Mouse (Mus musculus): ENCODE results near the gene Mecr. TPM values are rescaled to one million over a fixed set of nuclear protein-coding genes. Genes with fewer than 3 reads are reported as not detected.

Gene Mecr
- polyA plus RNA-seq, 1 experiment from 2014 or later = 52.5 TPM

GRCm38 (mm10) chr4:131821161-131821731 is 22.0 kb upstream of the Mecr start:
- DNase-seq (ENCODE audit: low spot score) = no peak
- whole genome bisulfite sequencing = 52% methylated on average over 16 of the region's 16 CpGs
- no peaks in the 10 kb centered on the region for H3K9me3 ChIP-seq
- H3K4me1 ChIP-seq = peaks cover 25% of the 10 kb centered on the region
- no peak overlapping the region; the same call in 1 of the 2 replicates for H3K27ac ChIP-seq
- no peak overlapping the region for H3K4me3 ChIP-seq
- peaks cover 51% of the 10 kb centered on the region for H3K27me3 ChIP-seq (ENCODE audit: insufficient read depth, poor library complexity, severe bottlenecking)
- no peaks in the 10 kb centered on the region for H3K36me3 ChIP-seq

GRCm38 (mm10) chr4:131822583-131822982 is 20.7 kb upstream of the Mecr start:
- WGBS = 85% methylated on average over 3 of the region's 3 CpGs
- peaks cover 51% of the 10 kb centered on the region for H3K27me3 ChIP-seq (ENCODE audit: insufficient read depth, poor library complexity, severe bottlenecking)
- H3K36me3 ChIP-seq = no peaks in the 10 kb centered on the region
- peaks cover 39% of the 10 kb centered on the region for H3K4me1 ChIP-seq
- H3K4me3 ChIP-seq = no peak overlapping the region
- no peaks in the 10 kb centered on the region for H3K9me3 ChIP-seq
- H3K27ac ChIP-seq = no peak overlapping the region
- no peak for DNase-seq (ENCODE audit: low spot score)

GRCm38 (mm10) chr4:131824939-131825338 is 18.3 kb upstream of the Mecr start:
- H3K27ac ChIP-seq = 0 out of 2 replicates have a peak overlapping the region, but pooled peaks have one; percentile 19
- no peak for DNase-seq (ENCODE audit: low spot score)
- H3K4me1 ChIP-seq = peaks cover 40% of the 10 kb centered on the region
- WGBS = 67% methylated on average over 3 of the region's 3 CpGs
- no peaks in the 10 kb centered on the region for H3K9me3 ChIP-seq
- peaks cover 38% of the 10 kb centered on the region for H3K27me3 ChIP-seq (ENCODE audit: insufficient read depth, poor library complexity, severe bottlenecking)
- H3K36me3 ChIP-seq = no peaks in the 10 kb centered on the region
- no peak overlapping the region for H3K4me3 ChIP-seq

- WGBS = 39% methylated on average over 8 of the region's 8 CpGs
- H3K4me1 ChIP-seq = peaks cover 37% of the 10 kb centered on the region
- H3K9me3 ChIP-seq = no peaks in the 10 kb centered on the region
- no peak overlapping the region for H3K4me3 ChIP-seq
- no peak for DNase-seq (ENCODE audit: low spot score)
- H3K27me3 ChIP-seq (ENCODE audit: insufficient read depth, poor library complexity, severe bottlenecking) = peaks cover 35% of the 10 kb centered on the region
- H3K27ac ChIP-seq = peak overlapping the region; percentile 19; the same call in 1 of the 2 replicates
- H3K36me3 ChIP-seq = no peaks in the 10 kb centered on the region
Observed at GRCm38 (mm10) chr4:131825830-131826229, 17.4 kb upstream of the Mecr start.

GRCm38 (mm10) chr4:131826905-131827304 is 16.4 kb upstream of the Mecr start:
- WGBS = 8% methylated on average over 6 of the region's 6 CpGs
- no peak for DNase-seq (ENCODE audit: low spot score)
- H3K27me3 ChIP-seq (ENCODE audit: insufficient read depth, poor library complexity, severe bottlenecking) = peaks cover 34% of the 10 kb centered on the region
- H3K4me3 ChIP-seq = no peak overlapping the region
- peaks cover 27% of the 10 kb centered on the region for H3K4me1 ChIP-seq
- no peaks in the 10 kb centered on the region for H3K36me3 ChIP-seq
- no peaks in the 10 kb centered on the region for H3K9me3 ChIP-seq
- peak overlapping the region; percentile 25; the same call in 1 of the 2 replicates for H3K27ac ChIP-seq

- no peak for DNase-seq (ENCODE audit: low spot score)
- no peaks in the 10 kb centered on the region for H3K36me3 ChIP-seq
- H3K27ac ChIP-seq = 0 out of 2 replicates have a peak overlapping the region, but pooled peaks have one; percentile 44
- peaks cover 40% of the 10 kb centered on the region for H3K4me1 ChIP-seq
- no peaks in the 10 kb centered on the region for H3K9me3 ChIP-seq
- WGBS = 65% methylated on average over 8 of the region's 8 CpGs
- peaks cover 26% of the 10 kb centered on the region for H3K27me3 ChIP-seq (ENCODE audit: insufficient read depth, poor library complexity, severe bottlenecking)
- H3K4me3 ChIP-seq = no peak overlapping the region
Observed at GRCm38 (mm10) chr4:131829123-131829522, 14.1 kb upstream of the Mecr start.

GRCm38 (mm10) chr4:131831546-131832045 is 11.7 kb upstream of the Mecr start:
- H3K36me3 ChIP-seq = no peaks in the 10 kb centered on the region
- no peak overlapping the region for H3K4me3 ChIP-seq
- 81% methylated on average over 5 of the region's 5 CpGs for WGBS
- peaks cover 51% of the 10 kb centered on the region for H3K4me1 ChIP-seq
- H3K27ac ChIP-seq = no peak overlapping the region
- H3K9me3 ChIP-seq = no peaks in the 10 kb centered on the region
- no peak for DNase-seq (ENCODE audit: low spot score)
- peaks cover 48% of the 10 kb centered on the region for H3K27me3 ChIP-seq (ENCODE audit: insufficient read depth, poor library complexity, severe bottlenecking)

GRCm38 (mm10) chr4:131832759-131833407 is 10.4 kb upstream of the Mecr start:
- no peak overlapping the region; the same call in 1 of the 2 replicates for H3K27ac ChIP-seq
- 62% methylated on average over 3 of the region's 3 CpGs for WGBS
- no peaks in the 10 kb centered on the region for H3K9me3 ChIP-seq
- no peaks in the 10 kb centered on the region for H3K36me3 ChIP-seq
- H3K4me3 ChIP-seq = no peak overlapping the region
- H3K4me1 ChIP-seq = peaks cover 48% of the 10 kb centered on the region
- peaks cover 59% of the 10 kb centered on the region for H3K27me3 ChIP-seq (ENCODE audit: insufficient read depth, poor library complexity, severe bottlenecking)
- DNase-seq (ENCODE audit: low spot score) = no peak

- no peaks in the 10 kb centered on the region for H3K36me3 ChIP-seq
- WGBS = 33% methylated on average over 9 of the region's 9 CpGs
- H3K4me1 ChIP-seq = peaks cover 46% of the 10 kb centered on the region
- no peak overlapping the region for H3K4me3 ChIP-seq
- H3K27ac ChIP-seq = no peak overlapping the region
- peaks cover 61% of the 10 kb centered on the region for H3K27me3 ChIP-seq (ENCODE audit: insufficient read depth, poor library complexity, severe bottlenecking)
- no peaks in the 10 kb centered on the region for H3K9me3 ChIP-seq
- no peak for DNase-seq (ENCODE audit: low spot score)
Observed at GRCm38 (mm10) chr4:131833971-131834609, 9.2 kb upstream of the Mecr start.

GRCm38 (mm10) chr4:131836351-131836881 is 6.9 kb upstream of the Mecr start:
- Histone ChIP-seq H3K27ac (peak overlapping the region; percentile 86), H3K4me1 (peaks cover 37% of the 10 kb centered on the region), H3K4me3 (peak overlapping the region; percentile 73), H3K27me3 (ENCODE audit: insufficient read depth, poor library complexity, severe bottlenecking) (peaks cover 65% of the 10 kb centered on the region), H3K9me3 (no peaks in the 10 kb centered on the region), H3K36me3 (no peaks in the 10 kb centered on the region)
- WGBS = 2% methylated on average over 39 of the region's 39 CpGs
- DNase-seq (ENCODE audit: low spot score) = no peak

GRCm38 (mm10) chr4:131836891-131837491 is 6.3 kb upstream of the Mecr start:
- Histone ChIP-seq H3K27ac (peak overlapping the region; percentile 86), H3K9me3 (no peaks in the 10 kb centered on the region), H3K36me3 (no peaks in the 10 kb centered on the region), H3K27me3 (ENCODE audit: insufficient read depth, poor library complexity, severe bottlenecking) (peaks cover 65% of the 10 kb centered on the region), H3K4me1 (peaks cover 37% of the 10 kb centered on the region), H3K4me3 (peak overlapping the region; percentile 73)
- WGBS = under 1% methylated on average over 70 of the region's 76 CpGs
- no peak for DNase-seq (ENCODE audit: low spot score)

- DNase-seq (ENCODE audit: low spot score) = peak; percentile 90
- H3K27me3 ChIP-seq (ENCODE audit: insufficient read depth, poor library complexity, severe bottlenecking) = peaks cover 65% of the 10 kb centered on the region
- H3K27ac ChIP-seq = peak within 1 kb of the TSS; percentile 86
- peaks cover 31% of the 10 kb centered on the region for H3K4me1 ChIP-seq
- WGBS = under 1% methylated on average over 71 of the region's 72 CpGs
- no peaks in the 10 kb centered on the region for H3K36me3 ChIP-seq
- H3K4me3 ChIP-seq = peak within 1 kb of the TSS; percentile 73
- H3K9me3 ChIP-seq = no peaks in the 10 kb centered on the region
Observed at GRCm38 (mm10) chr4:131837872-131838524, 5.3 kb upstream of the Mecr start, which contains the start of gene Ptpru. TSS of gene Ptpru (minus strand) at chr4:131838288.

All from heart, embryonic 10.5 days (tissue).